Mouse (Mus musculus) heart, postnatal 0 days (tissue): ENCODE data around the gene Chic1. TPM values are rescaled to one million over a fixed set of nuclear protein-coding genes. Genes with fewer than 3 reads are reported as not detected.

Experiments
- ATAC-seq: fragments of 200-750 bp; cut with Nextera tagmentation; 2 replicates; pipeline ENCODE4 v1.8.0; 2017; ENCODE audit warnings: low read depth, moderate number of reproducible peaks, moderate library complexity; ENCODE audit not compliant: insufficient read depth
- DNase-seq: peaks from one replicate; pipeline ENCODE4 v3.0.0-alpha.2; 2016; ENCODE audit warnings: low spot score
- H3K27ac ChIP-seq: fragments of 300-500 bp; sonication (generic); 2 replicates; pipeline ENCODE4 v1.5.1; 2014; ENCODE audit warnings: low read depth, mild to moderate bottlenecking
- H3K27me3 ChIP-seq: fragments of 300-500 bp; sonication (generic); 2 replicates; pipeline ENCODE4 v1.6.1; 2014; ENCODE audit warnings: low read length, mixed read lengths; ENCODE audit not compliant: control insufficient read depth, insufficient read depth
- H3K36me3 ChIP-seq: fragments of 300-500 bp; sonication (generic); replicated peaks from 2 replicates; pipeline ENCODE4 v1.6.1; 2014; ENCODE audit warnings: low read length, mixed read lengths; ENCODE audit not compliant: control insufficient read depth, insufficient read depth
- H3K4me1 ChIP-seq: fragments of 300-500 bp; sonication (generic); 2 replicates; pipeline ENCODE4 v1.6.1; 2014; ENCODE audit warnings: antibody characterized with exemption; ENCODE audit not compliant: control insufficient read depth, insufficient read depth
- H3K4me2 ChIP-seq: fragments of 300-500 bp; sonication (generic); 2 replicates; pipeline ENCODE4 v1.6.1; 2014; ENCODE audit warnings: low read depth, mild to moderate bottlenecking, low read length, moderate library complexity
- H3K4me3 ChIP-seq: fragments of 300-500 bp; sonication (generic); 2 replicates; pipeline ENCODE4 v1.5.1; 2014; ENCODE audit warnings: low read depth, low read length
- H3K9ac ChIP-seq: fragments of 300-500 bp; sonication (generic); replicated peaks from 2 replicates; pipeline ENCODE4 v1.6.1; 2014; ENCODE audit warnings: low read depth, low read length, mixed read lengths
- H3K9me3 ChIP-seq: fragments of 300-500 bp; sonication (generic); replicated peaks from 2 replicates; pipeline ENCODE4 v1.6.1; 2016; ENCODE audit warnings: low read length; ENCODE audit not compliant: control insufficient read depth
- CTCF ChIP-seq: IDR thresholded peaks from 2 replicates; pipeline ENCODE4 v1.5.1; 2016; ENCODE audit warnings: antibody characterized with exemption, control low read depth, low read depth
- EP300 ChIP-seq: IDR thresholded peaks from 2 replicates; pipeline ENCODE4 v1.6.1; 2016; ENCODE audit warnings: antibody characterized with exemption, low read depth
- WGBS: fragments of 180-500 bp; shearing (Covaris S2); extraction: QIAGEN DNeasy Blood & Tissue Kit; methylation state at CpG from one replicate; pipeline ENCODE4 v1.1.7; 2014; 5-methylcytosine and 5-hydroxymethylcytosine counted together
- polyA plus RNA-seq: library from polyadenylated mRNA; unstranded; fragments of >200 nt; fragmentation: Nextera tagmentation; extraction: Ambion mirVana; gene quantifications from 2 replicates; pipeline ENCODE4 v1.2.1, GENCODE M21; 2015
- total RNA-seq: library from RNA; depleted of rRNA; stranded (reverse); fragments of >200 nt; gene quantifications from 2 replicates; pipeline ENCODE4 v1.2.3, GENCODE M21; 2014; ENCODE audit warnings: low replicate concordance

Gene Chic1
- total and polyA plus RNA-seq, 2 experiments from 2014 or later, result 0.65 to 0.90 TPM

DNA sequence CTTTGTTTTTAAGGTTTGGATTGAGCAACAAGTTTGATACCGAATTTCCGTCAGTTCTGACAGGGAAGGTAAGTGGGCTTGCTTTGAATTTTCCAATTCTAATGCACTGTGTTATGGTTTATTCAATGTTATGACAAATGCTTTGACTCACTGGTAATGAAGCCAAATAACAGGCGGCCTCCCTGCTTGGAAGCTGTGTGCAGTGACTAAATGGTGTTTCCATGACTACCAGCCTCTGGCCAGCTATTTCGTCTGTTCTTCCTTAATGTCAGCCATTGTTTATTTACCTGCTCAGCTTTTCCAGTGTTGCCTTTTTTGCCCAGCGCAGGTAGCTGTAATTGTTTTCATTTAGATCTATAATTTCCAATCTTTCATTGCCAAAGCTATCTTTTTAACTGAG lies 9.9 kb downstream of the Chic1 start:
- no peak overlapping the region for H3K4me2 ChIP-seq
- ATAC-seq, result no peak
- H3K4me3 ChIP-seq, result no peak overlapping the region
- no peak for DNase-seq
- H3K4me1 ChIP-seq, result no peaks in the 10 kb centered on the region
- no peak overlapping the region for H3K9ac ChIP-seq
- H3K9me3 ChIP-seq, result no peaks in the 10 kb centered on the region
- no peaks in the 10 kb centered on the region for H3K27me3 ChIP-seq
- TF ChIP-seq EP300, result no peak
- TF ChIP-seq CTCF, result no peak
- H3K36me3 ChIP-seq, result no peaks in the 10 kb centered on the region
- 71% methylated on average over 5 of the region's 5 CpGs for WGBS
- H3K27ac ChIP-seq, result no peak overlapping the region

DNA sequence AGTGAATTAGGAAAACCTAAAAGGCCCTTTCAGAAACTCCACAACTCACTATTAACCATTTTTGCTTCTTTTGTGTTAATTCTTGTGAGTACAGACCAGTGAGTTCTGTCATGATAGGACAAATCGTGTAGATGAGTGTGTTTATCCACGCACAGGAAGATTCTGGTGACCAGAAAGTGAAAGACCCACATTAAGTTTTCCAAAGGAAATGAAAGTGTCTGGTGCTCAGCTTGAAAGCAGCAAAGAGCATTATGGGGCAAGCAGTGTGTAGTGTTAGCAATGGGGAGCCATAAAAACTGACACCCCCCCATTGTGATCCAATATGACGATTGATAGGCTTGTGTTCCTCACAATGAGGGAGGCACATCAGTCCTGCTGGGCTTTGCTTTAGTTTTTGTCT lies 12.4 kb downstream of the Chic1 start:
- H3K9me3 ChIP-seq, result no peaks in the 10 kb centered on the region
- H3K36me3 ChIP-seq, result no peaks in the 10 kb centered on the region
- no peak for ATAC-seq
- no peak overlapping the region for H3K9ac ChIP-seq
- no peaks in the 10 kb centered on the region for H3K27me3 ChIP-seq
- H3K4me2 ChIP-seq, result no peak overlapping the region
- no peaks in the 10 kb centered on the region for H3K4me1 ChIP-seq
- TF ChIP-seq CTCF, result no peak
- TF ChIP-seq EP300, result no peak
- no peak overlapping the region for H3K4me3 ChIP-seq
- H3K27ac ChIP-seq, result no peak overlapping the region
- no peak for DNase-seq
- 61% methylated on average over 3 of the region's 3 CpGs for WGBS

DNA sequence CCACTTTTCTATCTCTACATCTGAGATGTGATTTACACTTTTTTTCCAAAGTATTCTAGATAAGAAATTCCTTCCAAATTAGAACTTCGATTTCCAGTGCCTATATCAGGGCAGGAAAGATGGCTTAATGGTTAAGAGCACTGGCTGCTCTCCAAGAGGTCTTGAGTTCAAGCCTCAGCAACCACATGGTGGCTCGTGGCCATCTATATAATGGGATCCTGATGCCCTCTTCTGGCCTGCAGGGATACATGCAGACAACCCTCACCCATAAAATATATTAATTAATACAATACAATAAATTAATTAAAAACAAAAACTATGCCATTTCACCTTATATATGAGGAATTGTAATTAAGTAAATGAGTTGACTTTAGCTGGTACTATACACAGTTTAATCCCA lies 14.9 kb downstream of the Chic1 start:
- Histone ChIP-seq H3K27me3 (peaks cover 4% of the 10 kb centered on the region; the same call in 1 of the 2 replicates), H3K36me3 (no peaks in the 10 kb centered on the region), H3K9ac (no peak overlapping the region), H3K4me3 (no peak overlapping the region), H3K27ac (no peak overlapping the region), H3K9me3 (no peaks in the 10 kb centered on the region), H3K4me1 (no peaks in the 10 kb centered on the region), H3K4me2 (no peak overlapping the region)
- WGBS, result 69% methylated on average over 2 of the region's 2 CpGs
- TF ChIP-seq EP300 (no peak), CTCF (peak; percentile 18; the same call in 1 of the 2 replicates)
- DNase-seq (no peak), ATAC-seq (no peak)

DNA sequence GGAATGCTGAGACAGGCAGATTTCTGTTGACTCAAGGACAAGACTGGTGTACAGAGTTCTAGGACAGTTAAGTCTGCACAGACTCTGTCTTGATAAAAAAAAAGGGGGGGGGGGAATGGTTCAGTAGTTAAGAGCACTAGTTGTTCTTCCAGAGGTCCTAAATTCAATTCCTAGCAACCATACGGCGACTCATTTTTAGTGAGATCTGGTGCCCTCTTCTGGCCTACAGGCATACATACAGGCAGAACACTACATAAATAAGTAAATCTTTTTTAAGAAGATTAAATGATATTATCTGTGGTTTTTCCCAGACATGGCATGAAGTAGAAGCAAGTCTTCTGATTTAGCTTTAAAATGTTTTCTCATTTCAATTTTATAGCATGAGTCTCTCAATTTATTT lies 15.4 kb downstream of the Chic1 start:
- TF ChIP-seq CTCF (peak; percentile 42), EP300 (no peak)
- no peak for DNase-seq

DNA sequence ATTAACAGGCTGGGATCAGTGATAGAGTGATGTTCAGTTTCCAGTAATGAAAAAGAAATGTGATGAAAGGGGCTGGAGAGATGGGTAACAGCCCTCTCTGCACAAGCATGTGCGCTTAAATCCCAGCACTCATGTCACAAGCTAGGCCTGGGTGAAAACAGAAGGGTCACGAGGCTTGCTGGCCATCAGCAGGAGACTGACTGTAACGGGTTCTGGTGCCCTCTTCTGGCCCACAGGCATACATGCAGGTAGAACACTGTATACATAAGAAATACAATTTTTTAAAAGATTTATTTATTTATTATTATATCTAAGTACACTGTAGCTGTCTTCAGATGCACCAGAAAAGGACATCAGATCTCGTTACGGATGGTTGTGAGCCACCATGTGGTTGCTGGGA lies 18.0 kb downstream of the Chic1 start:
- peaks cover 7% of the 10 kb centered on the region; the same call in 1 of the 2 replicates for H3K27me3 ChIP-seq
- no peak for ATAC-seq
- no peak overlapping the region for H3K9ac ChIP-seq
- no peak overlapping the region for H3K4me3 ChIP-seq
- no peak for DNase-seq
- TF ChIP-seq EP300, result no peak
- peak; percentile 47 for TF ChIP-seq CTCF
- no peaks in the 10 kb centered on the region for H3K4me1 ChIP-seq
- no peak overlapping the region for H3K4me2 ChIP-seq
- H3K27ac ChIP-seq, result no peak overlapping the region
- H3K36me3 ChIP-seq, result no peaks in the 10 kb centered on the region
- no peaks in the 10 kb centered on the region for H3K9me3 ChIP-seq
- 50% methylated on average over 5 of the region's 5 CpGs for WGBS

More for the DNA sequence above, 15.4 kb downstream of the Chic1 start:
- H3K9ac ChIP-seq, result no peak overlapping the region
- peaks cover 4% of the 10 kb centered on the region; the same call in 1 of the 2 replicates for H3K27me3 ChIP-seq
- ATAC-seq, result no peak
- H3K36me3 ChIP-seq, result no peaks in the 10 kb centered on the region
- 40% methylated on average over 2 of the region's 2 CpGs for WGBS
- no peak overlapping the region for H3K4me3 ChIP-seq
- H3K4me1 ChIP-seq, result no peaks in the 10 kb centered on the region
- H3K4me2 ChIP-seq, result no peak overlapping the region
- H3K27ac ChIP-seq, result no peak overlapping the region
- H3K9me3 ChIP-seq, result no peaks in the 10 kb centered on the region

DNA sequence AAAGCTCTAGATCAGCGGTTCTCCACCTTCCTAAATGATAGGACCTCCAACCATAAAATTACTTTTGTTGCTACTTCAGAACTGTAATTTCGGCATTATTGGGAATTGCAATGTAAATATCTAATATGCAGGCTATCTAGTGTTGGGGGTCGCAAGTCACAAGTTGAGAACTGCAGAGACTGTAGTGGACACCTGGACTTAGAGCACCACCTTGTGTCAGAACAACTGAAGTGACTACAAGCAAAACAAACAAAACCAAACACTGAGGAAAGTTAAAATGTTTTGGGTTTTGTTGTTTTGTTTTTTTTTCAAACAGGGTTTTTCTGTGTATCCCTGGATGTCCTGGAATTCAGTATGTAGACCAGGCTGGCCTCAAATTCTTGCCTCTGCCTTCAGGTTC lies 28.3 kb downstream of the Chic1 start:
- peaks cover 11% of the 10 kb centered on the region; the same call in 1 of the 2 replicates for H3K27me3 ChIP-seq
- no peak overlapping the region for H3K9ac ChIP-seq
- no peaks in the 10 kb centered on the region for H3K9me3 ChIP-seq
- DNase-seq, result no peak
- H3K4me3 ChIP-seq, result no peak overlapping the region
- WGBS, result 66% methylated on average over 3 of the region's 3 CpGs
- H3K27ac ChIP-seq, result no peak overlapping the region
- no peaks in the 10 kb centered on the region for H3K36me3 ChIP-seq
- H3K4me2 ChIP-seq, result no peak overlapping the region
- no peak for TF ChIP-seq EP300
- TF ChIP-seq CTCF, result peak; percentile 28
- no peaks in the 10 kb centered on the region for H3K4me1 ChIP-seq
- ATAC-seq, result no peak
